Mouse (Mus musculus): Measurements from ENCODE around the gene Tmem106a. TPM values are rescaled to one million over a fixed set of nuclear protein-coding genes. Genes with fewer than 3 reads are reported as not detected.

Gene Tmem106a
- polyA plus RNA-seq, 1 experiment from 2014 or later = 122 TPM

GRCm38 (mm10) chr11:101610445-101610844 is 28.4 kb downstream of the Tmem106a start:
- no peak overlapping the region for H3K9ac ChIP-seq (ENCODE audit: low read depth, low read length)
- no peak for TF ChIP-seq CTCF (IDR thresholded peaks at IDR 0.05; ENCODE audit: low read depth)

DNA sequence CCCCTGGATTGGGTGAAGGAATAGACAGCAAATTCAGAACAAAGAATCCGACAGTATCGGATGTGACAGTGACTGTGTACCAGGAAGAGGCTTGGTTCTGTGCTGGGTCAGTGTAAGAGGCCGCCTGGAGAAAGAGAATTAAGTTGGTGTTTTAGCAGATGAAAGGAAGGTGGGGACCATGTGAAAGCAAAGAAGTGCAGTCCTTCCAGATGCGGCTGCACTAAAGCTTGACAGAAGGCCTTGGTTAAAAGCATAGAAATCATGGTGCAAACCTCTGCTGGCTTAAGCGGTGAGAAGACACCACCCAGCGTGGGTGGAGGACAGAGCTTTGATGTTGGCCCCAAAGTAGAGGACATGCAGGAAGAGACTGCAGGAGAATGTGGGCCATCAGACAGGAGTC is 31.6 kb downstream of the Tmem106a start:
- H3K9me3 ChIP-seq (ENCODE audit: control insufficient read depth) = no peaks in the 10 kb centered on the region
- 77% methylated on average over 6 of the region's 6 CpGs for WGBS
- H3K36me3 ChIP-seq (ENCODE audit: control insufficient read depth, insufficient read depth) = no peaks in the 10 kb centered on the region
- no peak overlapping the region for H3K9ac ChIP-seq (ENCODE audit: low read depth, low read length)
- H3K27me3 ChIP-seq (replicated peaks; ENCODE audit: control insufficient read depth, insufficient read depth, low read length) = no peaks in the 10 kb centered on the region
- H3K4me2 ChIP-seq (replicated peaks; ENCODE audit: low read depth) = no peak overlapping the region
- H3K4me3 ChIP-seq (ENCODE audit: low read depth, low read length) = no peak overlapping the region
- TF ChIP-seq CTCF (IDR thresholded peaks at IDR 0.05; ENCODE audit: low read depth) = no peak
- ATAC-seq = no peak
- H3K27ac ChIP-seq (ENCODE audit: low read depth, low read length) = no peak overlapping the region
- H3K4me1 ChIP-seq (replicated peaks; ENCODE audit: control insufficient read depth, insufficient read depth, low read length) = no peaks in the 10 kb centered on the region; the same call in none of the 2 replicates

More at GRCm38 (mm10) chr11:101610445-101610844, 28.4 kb downstream of the Tmem106a start:
- no peaks in the 10 kb centered on the region for H3K36me3 ChIP-seq (ENCODE audit: control insufficient read depth, insufficient read depth)
- H3K4me3 ChIP-seq (ENCODE audit: low read depth, low read length) = no peak overlapping the region
- H3K4me2 ChIP-seq (replicated peaks; ENCODE audit: low read depth) = no peak overlapping the region
- H3K4me1 ChIP-seq (replicated peaks; ENCODE audit: control insufficient read depth, insufficient read depth, low read length) = no peaks in the 10 kb centered on the region; the same call in none of the 2 replicates
- 9% methylated on average over 11 of the region's 11 CpGs for WGBS
- no peaks in the 10 kb centered on the region for H3K27me3 ChIP-seq (replicated peaks; ENCODE audit: control insufficient read depth, insufficient read depth, low read length)
- peak; percentile 37; the same call in 1 of the 2 replicates for ATAC-seq
- no peaks in the 10 kb centered on the region for H3K9me3 ChIP-seq (ENCODE audit: control insufficient read depth)
- H3K27ac ChIP-seq (ENCODE audit: low read depth, low read length) = no peak overlapping the region

- no peak overlapping the region for H3K4me2 ChIP-seq (replicated peaks; ENCODE audit: low read depth)
- H3K4me3 ChIP-seq (ENCODE audit: low read depth, low read length) = no peak overlapping the region
- TF ChIP-seq CTCF (IDR thresholded peaks at IDR 0.05; ENCODE audit: low read depth) = no peak
- no peaks in the 10 kb centered on the region for H3K36me3 ChIP-seq (ENCODE audit: control insufficient read depth, insufficient read depth)
- no peaks in the 10 kb centered on the region; the same call in none of the 2 replicates for H3K4me1 ChIP-seq (replicated peaks; ENCODE audit: control insufficient read depth, insufficient read depth, low read length)
- H3K27me3 ChIP-seq (replicated peaks; ENCODE audit: control insufficient read depth, insufficient read depth, low read length) = no peaks in the 10 kb centered on the region
- 60% methylated on average over 4 of the region's 4 CpGs for WGBS
- H3K9ac ChIP-seq (ENCODE audit: low read depth, low read length) = no peak overlapping the region
- no peaks in the 10 kb centered on the region for H3K9me3 ChIP-seq (ENCODE audit: control insufficient read depth)
- no peak for ATAC-seq
- H3K27ac ChIP-seq (ENCODE audit: low read depth, low read length) = no peak overlapping the region
Measured at GRCm38 (mm10) chr11:101614116-101614515, 32.1 kb downstream of the Tmem106a start.

GRCm38 (mm10) chr11:101615380-101615779 is 33.3 kb downstream of the Tmem106a start:
- Histone ChIP-seq H3K27ac (ENCODE audit: low read depth, low read length) (no peak overlapping the region), H3K4me2 (replicated peaks; ENCODE audit: low read depth) (no peak overlapping the region), H3K36me3 (ENCODE audit: control insufficient read depth, insufficient read depth) (no peaks in the 10 kb centered on the region), H3K4me3 (ENCODE audit: low read depth, low read length) (no peak overlapping the region), H3K4me1 (replicated peaks; ENCODE audit: control insufficient read depth, insufficient read depth, low read length) (no peaks in the 10 kb centered on the region; the same call in 1 of the 2 replicates), H3K27me3 (replicated peaks; ENCODE audit: control insufficient read depth, insufficient read depth, low read length) (no peaks in the 10 kb centered on the region), H3K9me3 (ENCODE audit: control insufficient read depth) (no peaks in the 10 kb centered on the region), H3K9ac (ENCODE audit: low read depth, low read length) (no peak overlapping the region)
- ATAC-seq = no peak
- no peak for TF ChIP-seq CTCF (IDR thresholded peaks at IDR 0.05; ENCODE audit: low read depth)
- 80% methylated on average over 6 of the region's 6 CpGs for WGBS

- no peaks in the 10 kb centered on the region for H3K27me3 ChIP-seq (replicated peaks; ENCODE audit: control insufficient read depth, insufficient read depth, low read length)
- ATAC-seq = no peak
- H3K4me1 ChIP-seq (replicated peaks; ENCODE audit: control insufficient read depth, insufficient read depth, low read length) = no peaks in the 10 kb centered on the region
- no peak overlapping the region for H3K9ac ChIP-seq (ENCODE audit: low read depth, low read length)
- H3K36me3 ChIP-seq (ENCODE audit: control insufficient read depth, insufficient read depth) = no peaks in the 10 kb centered on the region
- no peak overlapping the region for H3K4me3 ChIP-seq (ENCODE audit: low read depth, low read length)
- H3K27ac ChIP-seq (ENCODE audit: low read depth, low read length) = no peak overlapping the region
- 88% methylated on average over 8 of the region's 8 CpGs for WGBS
- no peak overlapping the region for H3K4me2 ChIP-seq (replicated peaks; ENCODE audit: low read depth)
- no peaks in the 10 kb centered on the region for H3K9me3 ChIP-seq (ENCODE audit: control insufficient read depth)
- TF ChIP-seq CTCF (IDR thresholded peaks at IDR 0.05; ENCODE audit: low read depth) = no peak
Measured at GRCm38 (mm10) chr11:101616104-101616503, 34.1 kb downstream of the Tmem106a start.

- no peak overlapping the region for H3K4me2 ChIP-seq (replicated peaks; ENCODE audit: low read depth)
- no peaks in the 10 kb centered on the region for H3K4me1 ChIP-seq (replicated peaks; ENCODE audit: control insufficient read depth, insufficient read depth, low read length)
- no peak for TF ChIP-seq CTCF (IDR thresholded peaks at IDR 0.05; ENCODE audit: low read depth)
- H3K9ac ChIP-seq (ENCODE audit: low read depth, low read length) = no peak overlapping the region
- no peaks in the 10 kb centered on the region for H3K36me3 ChIP-seq (ENCODE audit: control insufficient read depth, insufficient read depth)
- H3K27ac ChIP-seq (ENCODE audit: low read depth, low read length) = no peak overlapping the region
- WGBS = 24% methylated on average over 18 of the region's 18 CpGs
- H3K27me3 ChIP-seq (replicated peaks; ENCODE audit: control insufficient read depth, insufficient read depth, low read length) = no peaks in the 10 kb centered on the region
- peak; percentile 17; the same call in 1 of the 2 replicates for ATAC-seq
- H3K4me3 ChIP-seq (ENCODE audit: low read depth, low read length) = no peak overlapping the region
- no peaks in the 10 kb centered on the region for H3K9me3 ChIP-seq (ENCODE audit: control insufficient read depth)
Measured at GRCm38 (mm10) chr11:101616948-101617767, 35.1 kb downstream of the Tmem106a start.

All from intestine, postnatal 0 days (tissue).